In genomic region chr15:89300180-89300579, GRCm38 (mm10) we compare ENCODE assay signal across 17 mouse cellular contexts. TPM values are rescaled to one million over a fixed set of nuclear protein-coding genes. Genes with fewer than 3 reads are reported as not detected.
"Had no signal": no experiment of that assay in that cellular context is flagged by ENCODE, and none has a peak within 500 bp of the region (broad histone marks: within the 10 kb centered on the region; RNA-seq: fewer than 3 reads in every experiment).

No protein-coding gene starts in this region.

- H3K27ac ChIP-seq: hindbrain, embryonic 15.5 days; limb, embryonic 13.5 days; midbrain, embryonic 12.5 days; stomach, embryonic 15.5 days had no signal

- H3K4me2 ChIP-seq: hindbrain, embryonic 15.5 days; limb, embryonic 13.5 days; lung, embryonic 14.5 days; midbrain, embryonic 12.5 days; stomach, embryonic 15.5 days had no signal

- DNase-seq: layer of hippocampus, postnatal 36 days; left cerebral cortex, postnatal 4 days; lung, embryonic 14.5 days; lung, postnatal 14 days; right cerebral cortex, postnatal 14 days; thymus, adult 2 months; thymus, postnatal 25 days had no signal

- H3K27me3 ChIP-seq: hindbrain, embryonic 15.5 days; limb, embryonic 13.5 days; midbrain, embryonic 12.5 days; stomach, embryonic 15.5 days had no signal

- H3K4me1 ChIP-seq: hindbrain, embryonic 15.5 days; limb, embryonic 13.5 days; midbrain, embryonic 12.5 days; stomach, embryonic 15.5 days had no signal

- H3K4me3 ChIP-seq: hindbrain, embryonic 15.5 days; limb, embryonic 13.5 days; midbrain, embryonic 12.5 days; stomach, embryonic 15.5 days had no signal

RNA-seq across cellular contexts. Expression of gene Adm2, which starts 22.3 kb away (rescaled TPM):
- total RNA-seq: layer of hippocampus, postnatal 36 days; left cerebral cortex, postnatal 10 days; left cerebral cortex, postnatal 4 days; liver, adult 2 months; megakaryocyte-erythroid progenitor cell, adult 5-6 weeks had no signal
- polyA plus RNA-seq: hindbrain, embryonic 15.5 days; liver, adult 2 months; midbrain, embryonic 12.5 days; midbrain, embryonic 16.5 days; neural tube, embryonic 14.5 days; testis, adult 2 months had no signal

RNA-seq across cellular contexts. Expression of gene Miox, which starts 34.0 kb away (rescaled TPM):
- total RNA-seq: layer of hippocampus, postnatal 36 days; left cerebral cortex, postnatal 10 days; left cerebral cortex, postnatal 4 days; megakaryocyte-erythroid progenitor cell, adult 5-6 weeks had no signal
- polyA plus RNA-seq: hindbrain, embryonic 15.5 days; limb, embryonic 13.5 days; lung, embryonic 14.5 days; midbrain, embryonic 12.5 days; midbrain, embryonic 16.5 days; neural tube, embryonic 14.5 days had no signal
